Mouse (Mus musculus) cerebellum, postnatal 36 days (tissue): ENCODE measurements around the gene Pth2.
"Not testable (repeated sequence)": the region's sequence is repeated elsewhere in the genome, so short reads cannot be mapped to it uniquely, and the experiment has no call there.

Experiments
- DNase-seq, 2 experiments: peaks; one replicate each; pipeline ENCODE4 v3.0.0; 2021 to 2022; ENCODE audit warnings: mixed read lengths in 2 of 2

Pth2 gene

DNA sequence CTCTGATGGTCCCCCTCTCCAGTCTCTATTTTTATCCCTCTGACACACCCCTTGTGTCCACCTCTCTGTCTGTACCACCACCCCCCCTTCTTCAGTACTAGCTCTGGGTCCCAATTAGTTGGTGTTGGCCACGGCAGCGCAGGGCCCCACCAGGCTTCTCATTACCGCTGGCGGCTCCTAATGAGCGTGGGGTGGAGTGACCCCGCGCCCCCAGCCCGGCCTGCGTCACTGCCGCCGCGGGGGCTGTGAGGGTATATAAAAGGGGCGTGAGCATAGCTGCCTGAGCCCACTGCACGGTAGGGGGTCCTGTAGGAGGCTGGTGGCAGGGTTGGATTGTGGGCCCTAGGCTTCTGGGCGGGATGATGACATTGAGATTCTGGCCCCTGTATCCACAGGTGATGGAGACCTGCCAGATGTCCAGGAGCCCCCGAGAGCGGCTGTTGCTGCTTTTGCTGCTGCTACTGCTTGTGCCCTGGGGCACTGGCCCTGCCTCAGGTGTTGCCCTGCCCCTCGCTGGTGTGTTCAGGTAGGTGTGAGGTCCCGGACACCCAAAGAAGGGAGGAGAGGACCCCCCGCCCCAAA lies at the start of gene Pth2:
TSS of gene Pth2 (plus strand) at position 100 of the 582 bp plus-strand sequence.
- no peak for DNase-seq

GRCm38 (mm10) chr7:45131850-45132249 lies 48.9 kb upstream of the Pth2 start:
- DNase-seq = no peak

- no peak for DNase-seq
Measured at GRCm38 (mm10) chr7:45133446-45134159, 47.2 kb upstream of the Pth2 start.

- no peak for DNase-seq
Measured at GRCm38 (mm10) chr7:45134544-45135026, 46.2 kb upstream of the Pth2 start.

- DNase-seq = no peak
Measured at GRCm38 (mm10) chr7:45135370-45135769, 45.4 kb upstream of the Pth2 start.

GRCm38 (mm10) chr7:45135993-45136567 lies 44.7 kb upstream of the Pth2 start, which contains the start of the genes Gm45713 and Flt3l:
Gene Gm45713, minus strand, starts transcription at chr7:45136231.
Gene Flt3l, minus strand, starts transcription at chr7:45136432.
- peak; percentile 89 to 93 for DNase-seq

DNA sequence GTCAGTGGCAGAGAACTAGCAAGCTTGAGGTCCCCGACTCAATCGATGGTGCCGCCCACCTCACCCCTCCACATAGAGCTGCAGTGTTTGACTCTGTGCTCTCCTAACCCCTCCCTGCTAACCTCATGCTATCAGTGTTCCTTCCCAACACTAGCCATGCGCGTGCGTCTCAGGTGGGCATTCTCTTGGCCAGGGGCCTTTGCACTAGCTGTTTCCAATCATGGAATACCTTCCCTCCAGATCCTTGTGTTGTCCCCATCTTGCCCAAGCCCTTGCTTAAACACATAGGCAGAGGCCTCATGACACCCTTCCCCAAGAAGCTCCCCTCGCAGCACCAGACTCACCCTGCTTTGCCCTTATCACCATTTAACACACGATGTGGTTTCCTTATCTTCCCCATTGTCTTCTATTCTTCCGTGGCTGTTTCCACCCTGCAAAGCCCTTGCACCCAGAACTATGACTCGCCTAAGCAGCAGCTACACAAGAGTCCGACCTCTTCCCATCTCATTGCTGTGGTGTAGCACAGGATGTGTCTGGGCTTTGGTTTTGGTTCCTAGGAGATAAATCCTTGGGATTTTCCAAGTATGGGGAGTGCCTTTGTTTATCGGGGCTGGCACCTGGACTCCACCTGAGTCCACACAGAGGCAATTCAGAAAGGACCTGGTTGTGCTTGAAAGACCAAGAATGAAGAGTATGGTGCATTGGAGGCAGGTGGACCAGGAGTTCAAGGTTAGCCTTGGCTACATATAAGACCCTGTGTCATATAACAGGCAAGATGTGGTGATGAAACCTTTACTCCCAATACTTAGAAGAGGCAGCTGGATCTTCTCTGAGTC lies 43.4 kb upstream of the Pth2 start:
- DNase-seq = no peak

GRCm38 (mm10) chr7:45138403-45138802 lies 42.4 kb upstream of the Pth2 start:
- no peak for DNase-seq

DNA sequence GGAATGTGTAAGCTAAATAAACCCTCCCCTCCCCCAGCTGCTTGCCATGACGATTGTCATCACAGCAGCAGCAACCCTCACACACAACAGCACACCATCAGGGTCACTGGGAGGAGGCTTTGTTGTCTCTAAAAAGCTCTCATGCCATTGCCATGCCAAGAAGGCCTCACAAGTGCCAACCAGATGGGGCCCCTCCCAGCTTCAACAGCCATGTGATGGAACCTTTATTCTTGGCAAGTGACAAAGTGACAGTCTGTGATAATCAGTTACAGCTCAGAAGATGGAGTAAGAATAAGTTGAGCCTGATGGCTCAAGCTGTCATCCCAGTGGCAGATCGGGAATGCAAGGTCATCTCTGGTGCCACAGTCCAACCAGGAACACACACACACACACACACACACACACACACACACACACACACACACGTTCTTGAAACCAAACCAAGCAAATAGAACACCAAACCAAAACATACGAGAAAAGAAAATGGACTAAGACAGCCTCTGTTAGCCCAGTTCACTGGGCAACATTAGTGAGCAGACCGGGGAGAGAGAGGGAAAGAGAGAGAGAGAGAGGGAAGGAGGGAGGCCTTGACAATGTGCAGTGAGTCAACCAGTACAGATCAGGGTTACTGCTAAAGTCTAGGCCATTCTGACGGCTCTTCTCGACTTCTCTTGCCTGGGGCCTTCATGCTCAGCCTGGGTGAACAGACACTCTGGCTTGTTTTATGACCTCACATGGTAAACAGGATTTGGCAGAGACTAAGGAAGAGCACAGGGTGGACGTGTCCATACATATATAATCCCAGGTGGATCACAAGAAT lies 40.7 kb upstream of the Pth2 start:
- DNase-seq = no peak

DNA sequence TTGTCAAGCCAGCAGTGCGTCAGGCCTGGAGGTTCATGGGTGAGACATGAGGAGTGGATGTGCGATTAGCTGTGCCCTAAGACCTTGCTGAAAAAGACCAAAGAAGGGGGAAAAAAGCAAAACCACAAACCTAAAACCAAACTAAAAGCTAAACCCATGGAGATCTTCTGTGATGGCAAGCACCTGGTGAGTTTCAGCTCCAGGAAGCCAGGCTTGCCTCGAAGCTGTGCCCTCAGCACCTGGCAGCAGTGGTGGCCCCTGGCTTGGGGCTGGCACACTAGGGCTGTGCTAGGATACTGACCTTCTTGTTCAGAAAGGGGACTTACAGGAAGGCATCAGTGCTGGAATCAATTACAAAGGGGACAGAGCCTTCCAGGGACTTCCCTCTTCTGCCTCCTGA lies 39.5 kb upstream of the Pth2 start:
- DNase-seq = no peak

DNA sequence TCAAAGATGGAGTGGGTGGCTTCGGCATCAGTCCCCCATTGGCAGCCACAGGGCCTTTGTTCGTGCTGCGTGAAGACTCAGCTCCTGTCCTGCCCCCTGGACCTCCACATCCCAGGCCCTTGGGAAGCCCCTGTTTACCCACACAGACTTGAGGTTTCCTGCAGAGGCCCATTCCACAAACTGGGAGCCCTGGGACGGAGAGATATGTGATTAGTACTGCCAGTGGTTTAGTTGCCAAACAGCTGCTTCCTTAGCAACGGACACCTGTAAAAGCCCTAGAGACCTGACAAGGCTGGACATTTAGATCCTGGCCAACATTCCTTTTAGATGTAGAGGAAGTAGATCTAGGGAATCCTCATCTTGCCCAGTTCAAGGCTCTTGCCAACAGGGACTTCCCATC lies 38.9 kb upstream of the Pth2 start:
- no peak for DNase-seq

- DNase-seq = no peak
Measured at GRCm38 (mm10) chr7:45144368-45145174, 36.2 kb upstream of the Pth2 start.

- no peak for DNase-seq
Measured at GRCm38 (mm10) chr7:45145460-45145859, 35.3 kb upstream of the Pth2 start.

GRCm38 (mm10) chr7:45147267-45147666 lies 33.5 kb upstream of the Pth2 start:
- no peak for DNase-seq

GRCm38 (mm10) chr7:45147899-45148298 lies 32.9 kb upstream of the Pth2 start:
- no peak for DNase-seq

DNA sequence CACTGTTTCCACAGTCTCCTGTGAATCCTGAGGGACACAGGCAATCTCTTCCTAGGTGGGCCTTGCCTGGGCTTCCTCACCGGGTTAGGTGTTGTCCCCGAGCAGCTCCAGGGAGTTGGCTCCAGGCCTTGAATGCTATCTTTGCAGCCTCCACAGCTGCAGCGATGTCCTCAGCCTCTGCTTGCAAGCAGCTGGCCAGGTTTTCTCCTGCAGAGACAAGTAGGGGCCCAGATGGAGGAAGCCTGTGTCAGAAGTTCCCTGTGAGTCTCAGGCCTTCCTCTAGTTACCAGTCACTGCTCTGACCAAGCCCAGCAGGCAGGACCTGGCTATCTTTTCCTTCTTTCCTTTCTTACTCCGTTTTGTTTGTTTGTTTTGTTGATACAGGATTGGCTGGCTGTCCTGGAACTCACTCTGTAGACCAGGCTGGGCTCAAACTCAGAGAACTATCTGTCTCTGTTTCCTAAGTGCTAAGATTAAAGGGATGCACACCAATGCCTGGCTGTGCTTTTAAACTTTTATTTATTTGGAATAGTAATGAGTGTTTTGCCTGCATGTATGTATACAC lies 32.2 kb upstream of the Pth2 start:
- no peak for DNase-seq

- DNase-seq = no peak
Measured at GRCm38 (mm10) chr7:45149545-45149944, 31.2 kb upstream of the Pth2 start.

DNA sequence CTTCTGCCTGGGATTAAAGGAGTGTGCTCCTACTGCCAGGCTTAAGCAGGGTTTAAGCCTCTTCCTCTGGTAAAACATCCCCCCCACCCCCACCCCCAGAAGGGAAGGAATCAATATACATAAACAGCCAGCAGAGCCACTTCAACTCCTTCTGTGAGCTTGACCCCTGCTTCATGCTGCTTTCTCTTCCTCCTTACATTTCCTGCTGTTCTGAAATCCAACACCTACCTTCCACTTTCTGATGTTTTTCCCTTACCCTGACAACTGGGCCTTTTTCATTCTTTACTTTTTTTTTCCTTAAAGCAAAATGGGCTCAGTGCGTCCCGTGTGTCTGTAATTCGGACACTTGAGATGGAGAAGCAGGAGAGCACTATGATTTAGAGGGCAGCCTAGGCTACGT lies 30.5 kb upstream of the Pth2 start:
- DNase-seq = no peak

DNA sequence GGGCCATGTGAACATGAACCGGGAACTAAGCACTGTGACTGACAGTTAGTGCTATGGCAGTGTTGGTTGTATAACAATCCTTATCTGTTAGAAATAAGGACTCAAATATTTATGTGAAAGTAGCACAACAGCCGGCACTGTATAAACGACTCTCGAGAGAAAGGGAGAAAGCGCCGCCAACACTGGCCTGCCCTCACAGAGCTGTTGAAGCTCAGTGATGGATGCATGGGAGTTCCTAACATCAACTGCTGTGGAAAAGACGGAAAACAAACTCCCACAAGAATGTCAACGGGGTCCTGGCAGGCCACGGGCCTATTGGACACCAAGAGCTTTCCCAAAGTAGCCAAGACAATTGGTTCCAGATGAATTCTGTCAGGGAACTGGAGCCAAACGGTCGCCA lies 29.5 kb upstream of the Pth2 start:
- no peak for DNase-seq

DNA sequence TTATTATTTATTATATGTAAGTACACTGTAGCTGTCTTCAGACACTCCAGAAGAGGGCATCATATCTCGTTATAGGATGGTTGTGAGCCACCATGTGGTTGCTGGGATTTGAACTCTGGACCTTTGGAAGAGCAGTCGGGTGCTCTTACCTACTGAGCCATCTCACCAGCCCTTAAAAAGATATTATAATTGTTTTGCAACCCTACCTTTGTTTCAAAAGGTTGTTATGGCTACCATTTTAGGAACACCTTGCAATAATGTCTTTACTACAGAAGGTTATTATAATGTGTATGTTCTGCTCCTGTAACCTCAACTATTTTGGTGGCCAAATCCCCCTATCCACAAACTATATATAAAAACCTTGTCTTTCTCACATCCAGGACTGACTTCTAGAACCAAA lies 27.7 kb upstream of the Pth2 start:
- DNase-seq = not testable (repeated sequence)

DNA sequence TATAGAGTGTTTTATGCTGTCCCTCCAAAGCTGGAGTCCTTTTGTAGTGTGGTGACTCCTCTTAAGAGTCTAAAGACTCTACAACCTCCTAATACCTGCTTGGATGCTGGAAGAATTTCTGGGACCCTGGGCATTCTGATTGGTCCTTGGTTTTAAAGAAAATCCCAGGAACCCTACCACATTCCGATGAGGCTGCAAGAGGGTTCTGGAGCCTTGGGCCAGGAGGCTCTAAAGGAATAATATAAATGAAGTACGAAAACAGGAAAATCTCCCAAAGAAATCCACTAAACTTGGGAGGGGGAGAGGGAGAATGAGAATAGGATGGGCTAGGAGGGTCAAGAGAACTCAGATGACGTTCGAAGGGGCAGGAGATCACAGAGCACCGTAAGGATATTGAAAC lies 27.2 kb upstream of the Pth2 start:
- no peak for DNase-seq
